Mouse (Mus musculus): ENCODE results near the gene Alk.

The Alk gene

DNA sequence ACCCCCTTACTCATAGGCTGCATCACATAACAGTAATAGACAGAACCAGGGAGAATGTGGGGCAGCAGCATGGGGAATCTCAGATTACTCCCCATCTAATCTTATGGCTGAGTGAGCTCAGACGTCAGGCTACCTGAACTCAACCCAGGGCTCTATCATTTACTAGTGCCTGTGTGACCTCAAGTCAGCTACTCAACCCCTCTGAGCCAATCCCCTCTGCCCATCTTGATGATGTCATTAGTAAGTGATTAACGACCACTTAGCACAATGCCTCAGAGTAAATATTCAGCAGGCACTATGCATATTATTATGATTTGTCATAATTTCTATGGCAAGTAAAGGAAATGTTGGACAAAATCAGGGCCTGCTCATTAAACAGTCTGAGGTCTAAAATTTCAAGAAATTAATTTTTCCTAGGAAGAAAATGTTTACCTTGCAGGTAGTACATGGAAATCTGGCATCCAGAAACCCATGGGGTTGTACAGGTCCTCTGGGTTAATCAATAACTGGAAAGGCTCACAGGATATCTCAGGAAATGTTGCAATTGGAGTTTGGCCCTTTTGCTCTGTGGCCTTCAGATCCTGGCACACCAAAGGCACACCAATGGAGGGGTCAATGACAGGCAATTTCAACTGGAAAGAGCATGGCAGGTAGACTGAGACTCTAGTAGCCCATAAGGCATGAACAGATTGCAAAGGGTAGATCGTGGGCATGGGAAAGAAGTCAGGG, 204.9 kb downstream of the Alk start:
- no peak for DNase-seq

DNA sequence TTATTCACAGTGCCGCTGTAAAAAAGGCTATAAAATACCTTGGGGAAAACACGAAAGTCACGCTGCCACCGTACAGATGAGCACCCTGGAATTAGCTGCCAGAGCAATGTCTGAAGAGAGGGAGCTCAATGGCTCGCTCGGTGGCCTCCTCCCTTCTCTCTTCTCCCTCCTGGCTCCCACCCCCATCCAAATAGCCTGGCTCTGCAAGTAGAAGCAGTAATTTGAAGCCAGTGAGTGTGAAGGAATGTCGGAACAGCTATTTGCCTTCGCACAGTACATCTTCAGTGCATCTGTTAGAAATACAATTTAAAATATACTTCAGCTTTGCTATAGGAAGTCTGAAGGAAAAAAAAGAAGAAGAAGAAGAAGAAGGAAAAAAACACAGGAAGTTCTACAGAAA, 208.5 kb downstream of the Alk start:
- DNase-seq, result no peak

DNA sequence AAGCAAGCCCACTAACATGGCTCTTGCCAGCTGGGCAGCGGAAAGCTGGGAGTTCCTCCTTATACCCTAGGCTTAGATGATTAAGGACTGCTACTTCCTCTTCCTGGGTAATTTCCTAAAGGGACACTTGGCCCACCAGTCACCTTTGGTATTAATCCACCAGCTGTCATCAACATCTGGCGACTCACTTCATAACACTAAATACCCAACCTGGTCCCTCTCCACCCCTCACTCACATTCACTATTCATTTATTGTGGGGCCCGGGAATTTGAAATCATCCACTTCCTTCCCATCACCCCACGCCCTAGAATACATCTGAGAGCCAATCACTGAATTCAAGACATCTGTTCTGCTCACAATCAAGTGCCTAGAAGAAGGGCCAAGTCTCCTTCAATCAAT, 235.4 kb downstream of the Alk start:
- DNase-seq, result no peak

- DNase-seq, result no peak
These were observed 241.5 kb downstream of the Alk start for GRCm38 (mm10) chr17:72362811-72363496.

GRCm38 (mm10) chr17:72361961-72362360, 242.5 kb downstream of the Alk start:
- DNase-seq, result no peak

DNA sequence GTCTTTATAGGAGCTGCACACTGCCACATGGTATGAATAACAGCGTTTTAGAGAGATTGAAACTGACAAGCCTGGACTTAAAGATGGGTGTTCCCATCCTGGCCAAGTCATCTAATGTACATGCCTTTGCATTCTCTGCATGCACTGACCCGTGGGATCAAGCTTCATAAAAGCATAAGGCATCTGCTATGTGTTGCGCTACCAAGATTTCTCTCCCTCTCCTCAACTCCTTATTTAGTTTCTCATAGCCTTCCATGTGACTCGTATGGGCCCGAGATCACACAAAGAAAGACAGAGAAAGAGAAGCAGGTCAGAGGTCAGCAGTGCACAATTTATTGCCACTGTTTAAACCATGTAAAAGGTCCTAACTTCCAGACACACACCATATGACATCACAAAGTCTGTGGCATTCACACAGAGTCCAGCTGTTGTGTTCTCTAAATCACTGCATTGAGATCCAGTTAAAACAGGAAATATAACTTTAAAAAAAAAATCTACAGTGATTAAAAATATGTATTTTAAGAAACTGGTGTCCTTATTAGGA, 247.6 kb downstream of the Alk start:
- DNase-seq, result no peak

- DNase-seq, result no peak
These were observed 265.0 kb downstream of the Alk start for GRCm38 (mm10) chr17:72339437-72339836.

DNA sequence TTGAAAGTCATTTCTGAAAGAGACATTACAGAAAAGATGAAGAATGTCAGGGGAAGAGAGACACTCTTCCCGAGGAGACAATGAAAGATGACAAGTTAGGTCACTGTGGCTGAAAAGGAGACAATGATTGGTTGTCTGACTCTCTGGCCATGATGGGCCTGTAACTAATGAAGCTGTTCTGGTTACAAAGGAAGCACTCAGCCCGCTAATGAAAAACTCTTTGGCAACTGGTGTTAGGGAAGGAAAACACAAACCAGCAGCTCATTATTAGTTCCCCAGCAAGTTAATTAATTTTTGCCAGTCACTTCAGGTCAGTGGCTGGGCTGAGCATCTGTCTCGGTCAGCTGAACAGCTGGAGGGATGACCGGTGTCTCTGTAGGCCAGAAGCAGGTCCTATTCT, 271.5 kb downstream of the Alk start:
- no peak for DNase-seq

- DNase-seq, result no peak
These were observed 278.5 kb downstream of the Alk start for GRCm38 (mm10) chr17:72325941-72326340.

- no peak for DNase-seq
These were observed 284.9 kb downstream of the Alk start for GRCm38 (mm10) chr17:72319576-72319975.

GRCm38 (mm10) chr17:72299651-72300050, 304.8 kb downstream of the Alk start:
- DNase-seq, result no peak

- DNase-seq, result no peak
These were observed 308.1 kb downstream of the Alk start for GRCm38 (mm10) chr17:72296349-72296748.

GRCm38 (mm10) chr17:72293267-72293580, 311.2 kb downstream of the Alk start:
- DNase-seq, result no peak

DNA sequence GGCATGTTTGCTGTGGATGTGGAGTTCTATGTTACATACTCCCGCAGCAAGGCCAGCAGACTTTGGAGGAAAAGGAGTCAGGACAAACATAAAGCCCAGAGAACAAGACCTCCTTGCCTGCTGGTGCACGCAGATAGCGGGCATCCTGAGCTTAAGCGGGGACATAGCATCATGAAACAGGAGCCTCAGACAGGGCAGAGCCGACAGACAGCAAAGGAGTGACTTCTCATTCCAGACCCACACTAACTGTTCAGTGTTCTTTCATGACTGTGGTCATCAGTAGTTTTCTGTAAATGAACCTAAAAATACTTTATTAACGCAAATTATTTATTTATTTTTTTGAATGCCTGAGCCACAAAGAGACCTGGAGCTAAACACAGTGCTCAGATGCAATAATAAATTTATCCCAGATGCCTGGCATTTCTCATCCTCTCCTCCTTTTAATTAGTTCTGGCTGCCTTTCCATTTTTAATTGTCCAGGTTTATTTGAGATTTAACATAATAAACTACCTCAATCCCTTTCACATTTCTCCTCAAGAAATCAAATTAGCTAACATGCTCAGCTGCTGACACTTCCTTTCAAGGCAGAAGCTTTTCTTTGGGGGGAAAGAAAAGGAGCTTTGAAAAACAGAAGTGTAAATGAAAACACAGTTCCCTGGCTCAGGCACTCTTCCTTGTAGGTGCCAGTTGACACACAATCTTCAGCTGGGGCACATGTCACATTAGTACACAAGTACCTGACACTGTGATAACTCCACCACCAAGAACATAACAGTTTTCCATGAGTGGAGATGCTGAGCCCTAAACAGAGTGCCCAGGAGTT, 311.8 kb downstream of the Alk start:
- no peak for DNase-seq

- DNase-seq, result no peak
These were observed 318.5 kb downstream of the Alk start for GRCm38 (mm10) chr17:72285961-72286360.

- no peak for DNase-seq
These were observed 326.1 kb downstream of the Alk start for GRCm38 (mm10) chr17:72278296-72278695.

DNA sequence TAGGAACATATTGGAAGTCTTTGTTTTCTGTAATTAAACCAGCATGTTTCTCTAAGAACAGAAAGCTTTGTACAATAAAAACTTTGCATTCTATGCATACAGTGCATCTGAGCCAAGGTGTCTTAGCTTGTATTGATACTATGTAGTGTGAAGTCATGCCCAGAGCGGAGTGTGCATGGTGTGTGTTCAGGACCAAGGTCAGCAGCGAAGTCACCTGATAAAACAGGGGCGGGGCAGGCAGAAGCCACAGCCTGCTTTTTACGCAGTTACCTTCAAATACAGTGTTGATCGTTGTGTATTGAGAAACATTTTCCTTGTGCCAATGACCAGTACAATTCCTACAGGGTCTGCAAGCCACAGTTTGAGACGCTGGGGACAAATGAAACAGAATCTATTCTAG, 327.6 kb downstream of the Alk start:
- DNase-seq, result no peak

- DNase-seq, result no peak
These were observed 329.0 kb downstream of the Alk start for GRCm38 (mm10) chr17:72275391-72275904.

GRCm38 (mm10) chr17:72274205-72274604, 330.2 kb downstream of the Alk start:
- no peak for DNase-seq

DNA sequence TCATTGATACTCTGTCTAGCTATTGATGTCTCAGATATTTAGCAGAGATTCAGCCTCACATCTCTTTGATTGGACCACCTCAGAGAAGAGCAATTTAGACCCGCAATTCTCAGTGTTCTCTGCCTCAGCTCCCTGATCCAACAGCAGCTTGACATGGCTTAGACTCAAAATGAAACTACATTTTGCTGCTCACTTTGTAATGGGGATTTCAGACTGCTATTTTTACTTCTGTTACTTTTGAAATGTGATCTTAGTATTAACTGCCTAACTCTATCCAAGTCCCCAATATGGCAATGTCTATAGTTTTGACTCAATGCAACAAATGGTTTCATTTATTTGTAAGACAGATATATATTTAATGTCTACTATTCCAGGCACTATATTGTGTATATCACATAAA, 332.8 kb downstream of the Alk start:
- no peak for DNase-seq

- DNase-seq, result no peak
These were observed 335.9 kb downstream of the Alk start for GRCm38 (mm10) chr17:72268529-72268928.

- DNase-seq, result no peak
These were observed 339.0 kb downstream of the Alk start for GRCm38 (mm10) chr17:72265171-72266022.

Data from cerebellum, adult 11 months (tissue).